Mouse (Mus musculus) embryonic facial prominence, embryonic 14.5 days (tissue): ENCODE data around the gene Nrip1. TPM values are rescaled to one million over a fixed set of nuclear protein-coding genes. Genes with fewer than 3 reads are reported as not detected.
"Not testable (repeated sequence)": the region's sequence is repeated elsewhere in the genome, so short reads cannot be mapped to it uniquely, and the experiment has no call there.

Experiments used
- ATAC-seq: fragments of 200-750 bp; cut with Nextera tagmentation; 2 replicates; pipeline ENCODE4 v1.8.0; 2017; ENCODE audit warnings: low read depth, moderate number of reproducible peaks, moderate TSS enrichment
- DNase-seq: peaks from one replicate; pipeline ENCODE4 v3.0.0-alpha.2; 2015; ENCODE audit warnings: low spot score
- H3K27ac ChIP-seq: fragments of 300-500 bp; sonication (generic); replicated peaks from 2 replicates; pipeline ENCODE4 v1.5.1; 2014; ENCODE audit warnings: low read depth, mild to moderate bottlenecking, low read length, moderate library complexity
- H3K27me3 ChIP-seq: fragments of 300-500 bp; sonication (generic); replicated peaks from 2 replicates; pipeline ENCODE4 v1.6.1; 2014; ENCODE audit warnings: low read length; ENCODE audit not compliant: control insufficient read depth, insufficient read depth
- H3K36me3 ChIP-seq: fragments of 300-500 bp; sonication (generic); 2 replicates; pipeline ENCODE4 v1.6.1; 2014; ENCODE audit warnings: low read length, mixed read lengths; ENCODE audit not compliant: control insufficient read depth, insufficient read depth
- H3K4me1 ChIP-seq: fragments of 300-500 bp; sonication (generic); 2 replicates; pipeline ENCODE4 v1.6.1; 2014; ENCODE audit warnings: antibody characterized with exemption, low read length; ENCODE audit not compliant: control insufficient read depth, insufficient read depth
- H3K4me2 ChIP-seq: fragments of 300-500 bp; sonication (generic); 2 replicates; pipeline ENCODE4 v1.6.1; 2014; ENCODE audit warnings: low read depth, mild to moderate bottlenecking, low read length, moderate library complexity, mixed read lengths
- H3K4me3 ChIP-seq: fragments of 300-500 bp; sonication (generic); 2 replicates; pipeline ENCODE4 v1.5.1; 2014; ENCODE audit warnings: low read depth, mild to moderate bottlenecking, low read length
- H3K9ac ChIP-seq: fragments of 300-500 bp; sonication (generic); 2 replicates; pipeline ENCODE4 v1.6.1; 2014; ENCODE audit warnings: low read depth, mild to moderate bottlenecking, low read length, moderate library complexity, mixed read lengths
- H3K9me3 ChIP-seq: fragments of 300-500 bp; sonication (generic); 2 replicates; pipeline ENCODE4 v1.6.1; 2016; ENCODE audit warnings: low read length; ENCODE audit not compliant: control insufficient read depth
- WGBS: fragments of 180-500 bp; shearing (Covaris S2); extraction: QIAGEN DNeasy Blood & Tissue Kit; methylation state at CpG from one replicate; pipeline ENCODE4 v1.1.7; 2014; 5-methylcytosine and 5-hydroxymethylcytosine counted together
- polyA plus RNA-seq: library from polyadenylated mRNA; unstranded; fragments of >200 nt; fragmentation: Nextera tagmentation; extraction: Ambion mirVana; gene quantifications from 2 replicates; pipeline ENCODE4 v1.2.1, GENCODE M21; 2014

Gene Nrip1
- polyA plus RNA-seq, 1 experiment from 2014 or later: 35.5 TPM

- no peak overlapping the region for H3K9ac ChIP-seq
- no peaks in the 10 kb centered on the region for H3K4me1 ChIP-seq
- no peak overlapping the region for H3K27ac ChIP-seq
- no peak overlapping the region for H3K4me2 ChIP-seq
- H3K36me3 ChIP-seq: no peaks in the 10 kb centered on the region
- 79% methylated on average over 4 of the region's 4 CpGs for WGBS
- DNase-seq (no peak), ATAC-seq (no peak)
- no peaks in the 10 kb centered on the region for H3K9me3 ChIP-seq
- no peaks in the 10 kb centered on the region for H3K27me3 ChIP-seq
- H3K4me3 ChIP-seq: no peak overlapping the region
Measured at GRCm38 (mm10) chr16:76408696-76409354, 35.2 kb upstream of the Nrip1 start.

- H3K9me3 ChIP-seq: no peaks in the 10 kb centered on the region
- WGBS: 86% methylated on average over 8 of the region's 8 CpGs
Measured at GRCm38 (mm10) chr16:76408241-76408640, 34.6 kb upstream of the Nrip1 start.

GRCm38 (mm10) chr16:76407321-76407920 is 33.8 kb upstream of the Nrip1 start:
- Histone ChIP-seq H3K4me1 (no peaks in the 10 kb centered on the region), H3K27ac (peak overlapping the region; percentile 29; the same call in 1 of the 2 replicates), H3K4me3 (no peak overlapping the region), H3K9ac (no peak overlapping the region), H3K4me2 (peak overlapping the region; percentile 25), H3K36me3 (no peaks in the 10 kb centered on the region), H3K27me3 (no peaks in the 10 kb centered on the region), H3K9me3 (no peaks in the 10 kb centered on the region)
- WGBS: 44% methylated on average over 13 of the region's 13 CpGs
- DNase-seq (no peak), ATAC-seq (no peak)

More at GRCm38 (mm10) chr16:76408241-76408640, 34.6 kb upstream of the Nrip1 start:
- ATAC-seq (no peak), DNase-seq (no peak)
- Histone ChIP-seq H3K4me2 (no peak overlapping the region), H3K27me3 (no peaks in the 10 kb centered on the region), H3K4me1 (no peaks in the 10 kb centered on the region), H3K9ac (no peak overlapping the region), H3K27ac (no peak overlapping the region), H3K36me3 (no peaks in the 10 kb centered on the region), H3K4me3 (no peak overlapping the region)

- peak overlapping the region; percentile 25 for H3K4me2 ChIP-seq
- H3K9ac ChIP-seq: no peak overlapping the region
- DNase-seq: no peak
- H3K36me3 ChIP-seq: no peaks in the 10 kb centered on the region
- peak overlapping the region; percentile 29; the same call in 1 of the 2 replicates for H3K27ac ChIP-seq
- no peak for ATAC-seq
- no peaks in the 10 kb centered on the region for H3K4me1 ChIP-seq
- H3K4me3 ChIP-seq: no peak overlapping the region
- no peaks in the 10 kb centered on the region for H3K27me3 ChIP-seq
- WGBS: 19% methylated on average over 7 of the region's 7 CpGs
- no peaks in the 10 kb centered on the region for H3K9me3 ChIP-seq
Measured at GRCm38 (mm10) chr16:76406897-76407296, 33.3 kb upstream of the Nrip1 start.

GRCm38 (mm10) chr16:76406319-76406718 is 32.7 kb upstream of the Nrip1 start:
- no peak overlapping the region for H3K9ac ChIP-seq
- no peaks in the 10 kb centered on the region for H3K9me3 ChIP-seq
- no peak overlapping the region for H3K4me3 ChIP-seq
- no peaks in the 10 kb centered on the region for H3K27me3 ChIP-seq
- H3K36me3 ChIP-seq: no peaks in the 10 kb centered on the region
- no peaks in the 10 kb centered on the region for H3K4me1 ChIP-seq
- WGBS: 92% methylated on average over 7 of the region's 7 CpGs
- no peak for ATAC-seq
- DNase-seq: no peak
- no peak overlapping the region for H3K27ac ChIP-seq
- H3K4me2 ChIP-seq: no peak overlapping the region

DNA sequence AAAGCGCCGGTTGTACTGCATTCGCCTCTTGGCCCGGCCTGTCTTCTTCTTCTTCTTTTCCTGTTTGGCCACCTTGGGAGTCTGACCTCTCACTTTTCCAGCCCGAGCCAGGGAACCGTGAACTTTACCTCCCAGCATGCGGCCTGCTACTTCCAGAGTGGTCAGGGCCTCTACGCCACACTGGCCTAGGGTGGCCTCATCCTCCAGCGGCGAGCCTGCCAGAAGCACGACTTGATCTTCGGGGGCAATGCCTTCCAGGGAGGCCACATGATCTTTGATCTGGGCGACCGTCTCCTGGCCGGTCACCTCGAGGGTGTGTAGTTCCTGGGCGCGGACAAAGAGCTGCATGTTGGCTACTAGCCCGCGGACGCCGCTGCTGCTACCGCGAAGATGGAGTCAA is 29.7 kb upstream of the Nrip1 start:
- not testable (repeated sequence) for ATAC-seq

DNA sequence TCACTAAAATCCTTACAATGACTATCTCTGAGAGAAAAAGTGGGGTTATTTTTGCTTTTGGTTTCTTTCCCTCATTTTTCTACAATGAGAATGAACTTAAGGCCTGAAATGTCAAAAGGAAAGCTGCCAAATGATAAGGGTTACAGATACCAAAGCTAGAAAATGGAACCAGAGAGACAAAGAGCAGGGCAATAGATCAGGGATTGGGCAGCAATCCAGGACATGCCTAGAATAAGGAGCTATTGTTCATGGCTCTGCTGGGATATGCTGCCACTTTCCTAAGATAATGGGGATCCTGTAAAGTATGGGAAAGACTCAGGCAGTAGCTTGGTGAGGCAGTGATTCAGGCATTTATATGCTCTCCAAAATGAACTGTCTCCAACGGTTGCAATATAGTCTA is 22.9 kb upstream of the Nrip1 start:
- no peak overlapping the region for H3K27ac ChIP-seq
- H3K4me3 ChIP-seq: no peak overlapping the region
- WGBS: 69% methylated on average over 1 of the region's 1 CpGs
- no peak overlapping the region for H3K9ac ChIP-seq
- no peaks in the 10 kb centered on the region for H3K9me3 ChIP-seq
- no peak overlapping the region for H3K4me2 ChIP-seq
- no peaks in the 10 kb centered on the region for H3K27me3 ChIP-seq
- H3K4me1 ChIP-seq: no peaks in the 10 kb centered on the region
- H3K36me3 ChIP-seq: no peaks in the 10 kb centered on the region
- ATAC-seq (no peak), DNase-seq (no peak)

More for the DNA sequence above, 29.7 kb upstream of the Nrip1 start:
- H3K9me3 ChIP-seq, H3K27ac ChIP-seq, H3K4me2 ChIP-seq, H3K4me3 ChIP-seq, H3K36me3 ChIP-seq, H3K27me3 ChIP-seq, H3K9ac ChIP-seq, H3K4me1 ChIP-seq, DNase-seq: not testable (repeated sequence)
- 92% methylated on average over 23 of the region's 24 CpGs for WGBS

- H3K27ac ChIP-seq: no peak overlapping the region
- 70% methylated on average over 3 of the region's 3 CpGs for WGBS
- no peaks in the 10 kb centered on the region for H3K27me3 ChIP-seq
- H3K9ac ChIP-seq: no peak overlapping the region
- no peaks in the 10 kb centered on the region for H3K36me3 ChIP-seq
- H3K4me1 ChIP-seq: no peaks in the 10 kb centered on the region
- no peak for ATAC-seq
- no peak overlapping the region for H3K4me2 ChIP-seq
- no peaks in the 10 kb centered on the region for H3K9me3 ChIP-seq
- no peak overlapping the region for H3K4me3 ChIP-seq
- no peak for DNase-seq
Measured at GRCm38 (mm10) chr16:76393267-76393666, 19.6 kb upstream of the Nrip1 start.

DNA sequence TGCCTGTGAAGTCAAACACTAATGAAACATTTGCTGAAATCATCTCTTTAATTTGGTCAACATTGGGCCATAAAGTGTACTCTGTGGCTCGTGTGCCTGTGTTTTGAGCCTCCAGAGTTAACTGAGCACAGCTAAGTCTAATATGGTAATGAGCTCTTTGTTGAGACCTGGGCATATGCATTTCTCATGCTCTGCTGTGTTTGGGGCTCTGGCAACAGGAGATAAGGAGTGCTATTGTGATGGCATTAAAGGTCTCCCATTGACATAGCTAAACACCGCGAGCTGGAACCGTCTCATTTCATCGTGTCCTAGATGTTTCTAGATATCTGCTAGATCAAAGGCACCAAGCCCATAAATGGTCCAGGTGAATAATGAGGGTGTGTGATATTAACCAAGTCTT is 12.9 kb upstream of the Nrip1 start:
- no peaks in the 10 kb centered on the region for H3K36me3 ChIP-seq
- no peak overlapping the region for H3K4me3 ChIP-seq
- H3K9me3 ChIP-seq: no peaks in the 10 kb centered on the region
- H3K4me2 ChIP-seq: no peak overlapping the region
- ATAC-seq (no peak), DNase-seq (no peak)
- H3K9ac ChIP-seq: no peak overlapping the region
- no peaks in the 10 kb centered on the region for H3K27me3 ChIP-seq
- no peak overlapping the region for H3K27ac ChIP-seq
- no peaks in the 10 kb centered on the region for H3K4me1 ChIP-seq
- 74% methylated on average over 5 of the region's 5 CpGs for WGBS
